Mouse (Mus musculus): Measurements from ENCODE around the gene Ipo4. TPM values are rescaled to one million over a fixed set of nuclear protein-coding genes. Genes with fewer than 3 reads are reported as not detected.

Gene Ipo4
- polyA plus RNA-seq, 1 experiment from 2014 or later: 123 TPM

DNA sequence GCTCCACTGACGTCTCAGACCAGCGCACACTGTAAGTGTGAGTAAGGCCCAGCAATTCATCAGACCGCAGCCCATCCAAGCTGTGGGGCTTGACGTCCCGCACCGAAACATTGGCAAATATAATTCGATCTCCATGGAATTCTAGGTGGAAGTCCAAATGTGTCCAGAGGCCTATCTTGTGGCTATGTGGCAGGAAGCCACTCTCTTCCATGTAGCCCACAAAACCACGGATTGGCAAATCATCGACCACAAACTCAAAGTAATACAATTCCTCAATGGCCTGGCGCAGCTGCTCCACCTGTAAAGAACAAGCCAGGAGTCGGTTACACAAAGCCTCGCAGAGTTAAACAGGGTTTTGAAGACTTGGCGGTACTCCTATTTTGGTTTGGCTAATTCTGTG, 5.5 kb upstream of the Ipo4 start:
- no peak overlapping the region for H3K27ac ChIP-seq (ENCODE audit: low read length)
- no peaks in the 10 kb centered on the region for H3K27me3 ChIP-seq (ENCODE audit: control insufficient read depth, insufficient read depth, low read depth, low read length)
- H3K4me2 ChIP-seq (ENCODE audit: low read length): no peak overlapping the region
- H3K36me3 ChIP-seq (ENCODE audit: control insufficient read depth, insufficient read depth, low read length): peaks cover 8% of the 10 kb centered on the region
- ATAC-seq: no peak
- H3K4me3 ChIP-seq (ENCODE audit: low read depth, low read length): no peak overlapping the region
- H3K9ac ChIP-seq (ENCODE audit: low read depth, low read length): no peak overlapping the region
- WGBS: 98% methylated on average over 13 of the region's 13 CpGs
- H3K4me1 ChIP-seq (ENCODE audit: control insufficient read depth, insufficient read depth, low read length): peaks cover 16% of the 10 kb centered on the region
- H3K9me3 ChIP-seq (replicated peaks; ENCODE audit: control insufficient read depth, low read length, poor library complexity, severe bottlenecking): no peaks in the 10 kb centered on the region

DNA sequence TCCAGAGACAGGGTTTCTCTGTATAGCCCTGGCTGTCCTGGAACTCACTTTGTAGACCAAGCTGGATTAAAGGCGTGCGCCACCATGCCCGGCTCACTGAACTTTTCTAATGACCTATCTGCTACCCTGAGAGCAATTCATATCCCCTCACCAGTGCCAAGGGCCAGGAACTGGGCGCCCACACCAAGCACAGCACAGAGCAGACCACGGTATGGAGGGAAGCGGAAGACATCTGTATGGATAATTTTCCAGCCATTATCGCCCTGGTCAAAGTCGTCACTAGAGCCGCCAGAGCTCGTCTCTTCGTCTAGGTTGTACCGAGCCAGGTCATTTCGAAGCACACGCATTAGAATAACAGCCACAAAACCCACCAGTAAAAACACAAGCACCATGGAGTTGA, 5.1 kb upstream of the Ipo4 start:
- ATAC-seq: no peak
- Histone ChIP-seq H3K27ac (ENCODE audit: low read length) (no peak overlapping the region), H3K4me1 (ENCODE audit: control insufficient read depth, insufficient read depth, low read length) (peaks cover 20% of the 10 kb centered on the region), H3K27me3 (ENCODE audit: control insufficient read depth, insufficient read depth, low read depth, low read length) (no peaks in the 10 kb centered on the region), H3K36me3 (ENCODE audit: control insufficient read depth, insufficient read depth, low read length) (peaks cover 8% of the 10 kb centered on the region), H3K4me3 (ENCODE audit: low read depth, low read length) (no peak overlapping the region), H3K9ac (ENCODE audit: low read depth, low read length) (no peak overlapping the region), H3K4me2 (ENCODE audit: low read length) (no peak overlapping the region), H3K9me3 (replicated peaks; ENCODE audit: control insufficient read depth, low read length, poor library complexity, severe bottlenecking) (no peaks in the 10 kb centered on the region)
- WGBS: 98% methylated on average over 14 of the region's 14 CpGs

DNA sequence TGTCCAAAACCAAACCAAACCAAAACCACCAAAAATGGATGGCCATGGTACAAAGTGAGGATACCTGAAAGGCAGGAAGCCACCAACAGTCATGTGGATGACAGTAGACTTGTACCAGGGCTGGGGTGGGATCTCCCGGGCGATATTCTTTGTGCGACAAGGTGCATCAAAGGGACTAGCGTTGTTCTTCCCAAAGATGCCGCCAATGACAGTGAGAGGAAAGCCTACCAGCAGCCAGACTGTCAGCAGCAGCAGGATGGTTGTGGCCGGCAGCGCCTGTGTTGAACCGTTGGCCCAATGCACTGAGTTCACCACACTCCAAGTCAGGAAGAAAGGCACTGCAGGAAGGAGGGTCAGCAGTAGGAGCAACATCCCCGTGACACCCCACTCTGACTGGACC, 2.0 kb upstream of the Ipo4 start, which contains the start of gene Gm49378:
Gene Gm49378 (minus strand): TSS at position 101 of the 400 bp plus-strand sequence.
- H3K4me2 ChIP-seq (ENCODE audit: low read length): no peak within 1 kb of the TSS
- ATAC-seq: no peak
- H3K27me3 ChIP-seq (ENCODE audit: control insufficient read depth, insufficient read depth, low read depth, low read length): no peaks in the 10 kb centered on the region
- H3K4me3 ChIP-seq (ENCODE audit: low read depth, low read length): no peak within 1 kb of the TSS
- H3K4me1 ChIP-seq (ENCODE audit: control insufficient read depth, insufficient read depth, low read length): peaks cover 19% of the 10 kb centered on the region
- H3K9ac ChIP-seq (ENCODE audit: low read depth, low read length): no peak within 1 kb of the TSS
- no peak within 1 kb of the TSS for H3K27ac ChIP-seq (ENCODE audit: low read length)
- H3K9me3 ChIP-seq (replicated peaks; ENCODE audit: control insufficient read depth, low read length, poor library complexity, severe bottlenecking): no peaks in the 10 kb centered on the region
- H3K36me3 ChIP-seq (ENCODE audit: control insufficient read depth, insufficient read depth, low read length): peaks cover 17% of the 10 kb centered on the region
- WGBS: 96% methylated on average over 9 of the region's 9 CpGs

DNA sequence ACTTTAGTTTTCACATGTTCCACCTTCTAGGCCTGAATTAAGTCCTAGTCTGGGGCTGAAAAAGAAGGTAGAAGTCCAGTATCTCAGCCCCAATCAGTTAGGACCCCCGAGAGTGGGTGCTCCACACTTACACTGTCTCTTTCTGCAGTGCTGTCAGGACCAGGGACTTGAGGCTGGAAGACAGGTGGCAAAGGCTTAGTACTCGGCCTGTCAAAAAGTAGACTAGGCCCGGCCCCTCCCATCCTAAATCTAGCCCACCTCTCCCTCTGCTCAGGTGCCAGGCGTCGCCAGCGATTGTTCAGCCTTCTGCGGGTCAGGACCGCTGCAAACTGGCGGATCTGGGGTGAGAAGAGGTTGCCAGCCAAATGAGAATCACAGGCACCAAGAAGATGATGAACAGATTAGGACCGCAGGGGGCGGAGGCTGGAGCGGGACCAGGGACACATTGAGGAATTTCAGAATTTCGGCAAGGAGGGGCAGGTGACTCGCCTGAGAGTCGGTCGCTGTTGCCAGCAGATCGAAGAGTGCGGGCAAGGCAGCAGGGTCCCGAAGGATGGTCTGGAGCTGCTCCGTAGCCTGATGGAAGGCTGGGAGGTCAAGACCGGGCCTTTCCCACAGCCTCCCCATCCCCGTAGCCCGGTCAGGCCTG, 759 bp downstream of the Ipo4 start:
- H3K36me3 ChIP-seq (ENCODE audit: control insufficient read depth, insufficient read depth, low read length): peaks cover 26% of the 10 kb centered on the region
- peak overlapping the region; percentile 97 for H3K4me2 ChIP-seq (ENCODE audit: low read length)
- peak overlapping the region; percentile 91 for H3K9ac ChIP-seq (ENCODE audit: low read depth, low read length)
- no peaks in the 10 kb centered on the region for H3K9me3 ChIP-seq (replicated peaks; ENCODE audit: control insufficient read depth, low read length, poor library complexity, severe bottlenecking)
- 3% methylated on average over 23 of the region's 23 CpGs for WGBS
- no peaks in the 10 kb centered on the region for H3K27me3 ChIP-seq (ENCODE audit: control insufficient read depth, insufficient read depth, low read depth, low read length)
- H3K4me3 ChIP-seq (ENCODE audit: low read depth, low read length): peak overlapping the region; percentile 78
- ATAC-seq: peak; percentile 27
- H3K27ac ChIP-seq (ENCODE audit: low read length): peak overlapping the region; percentile 81
- H3K4me1 ChIP-seq (ENCODE audit: control insufficient read depth, insufficient read depth, low read length): peaks cover 13% of the 10 kb centered on the region

DNA sequence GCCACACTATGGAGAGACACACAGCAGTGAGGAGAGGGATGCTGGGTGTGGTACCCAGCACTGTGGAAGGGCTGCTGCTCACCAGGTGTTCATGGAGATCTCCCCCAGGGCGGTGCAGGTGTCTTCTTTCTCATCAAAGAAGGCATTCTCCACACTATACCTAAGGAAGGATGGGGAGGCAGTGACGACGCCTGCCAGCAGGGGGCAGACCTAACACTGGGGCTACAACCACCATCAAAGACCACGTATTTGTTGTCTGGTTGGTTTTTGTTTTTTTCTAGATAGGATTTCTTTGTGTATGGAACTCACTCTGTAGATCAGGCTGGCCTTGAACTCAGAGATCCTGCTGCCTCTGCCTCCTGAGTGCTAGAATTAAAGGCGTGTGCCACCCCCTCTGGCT, 6.4 kb downstream of the Ipo4 start:
- H3K36me3 ChIP-seq (ENCODE audit: control insufficient read depth, insufficient read depth, low read length): peaks cover 61% of the 10 kb centered on the region
- 47% methylated on average over 5 of the region's 5 CpGs for WGBS
- no peak overlapping the region for H3K4me2 ChIP-seq (ENCODE audit: low read length)
- no peak for ATAC-seq
- H3K27ac ChIP-seq (ENCODE audit: low read length): no peak overlapping the region
- H3K27me3 ChIP-seq (ENCODE audit: control insufficient read depth, insufficient read depth, low read depth, low read length): no peaks in the 10 kb centered on the region
- H3K4me3 ChIP-seq (ENCODE audit: low read depth, low read length): no peak overlapping the region
- no peak overlapping the region for H3K9ac ChIP-seq (ENCODE audit: low read depth, low read length)
- H3K9me3 ChIP-seq (replicated peaks; ENCODE audit: control insufficient read depth, low read length, poor library complexity, severe bottlenecking): no peaks in the 10 kb centered on the region
- H3K4me1 ChIP-seq (ENCODE audit: control insufficient read depth, insufficient read depth, low read length): 0 out of 2 replicates have a peak, but pooled peaks cover 1% of the 10 kb centered on the region

DNA sequence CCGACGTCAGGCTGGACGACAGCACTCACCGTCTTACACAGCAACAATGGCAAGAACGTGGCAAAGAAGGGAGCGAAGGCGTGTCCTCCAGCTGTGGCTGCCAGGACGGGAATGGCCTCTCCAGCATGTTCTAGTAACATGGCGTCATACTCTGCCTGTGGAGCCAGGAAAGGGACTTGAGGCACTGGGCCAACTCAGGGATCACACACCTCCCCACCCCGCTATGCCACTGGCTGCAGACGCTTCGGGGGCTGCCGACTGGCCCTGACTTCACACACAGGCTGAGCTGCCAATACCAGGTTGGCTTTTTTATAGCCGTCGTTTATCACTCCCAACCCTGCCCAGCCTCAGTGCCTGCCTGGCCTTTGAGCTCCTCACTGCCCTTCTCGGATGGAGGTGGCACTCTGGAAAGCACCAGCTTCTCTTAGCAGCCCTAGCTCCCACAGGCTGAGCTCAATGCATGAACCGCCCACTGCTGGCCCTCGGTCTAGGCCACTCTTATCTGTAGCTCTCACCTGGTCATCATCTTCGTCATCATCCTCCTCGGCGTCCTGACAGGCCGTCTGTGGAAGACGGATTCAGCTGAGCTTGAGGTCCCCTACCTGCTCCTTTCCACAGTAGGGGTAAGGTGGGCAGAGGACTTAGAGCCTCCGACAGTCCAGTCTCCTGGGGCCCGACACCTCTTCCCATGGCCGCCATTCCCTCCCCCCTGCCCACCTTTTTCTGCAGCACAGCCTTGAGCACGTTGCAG, 7.5 kb downstream of the Ipo4 start:
- Histone ChIP-seq H3K4me3 (ENCODE audit: low read depth, low read length) (no peak overlapping the region), H3K9me3 (replicated peaks; ENCODE audit: control insufficient read depth, low read length, poor library complexity, severe bottlenecking) (no peaks in the 10 kb centered on the region), H3K36me3 (ENCODE audit: control insufficient read depth, insufficient read depth, low read length) (peaks cover 59% of the 10 kb centered on the region), H3K4me1 (ENCODE audit: control insufficient read depth, insufficient read depth, low read length) (no peaks in the 10 kb centered on the region), H3K27ac (ENCODE audit: low read length) (no peak overlapping the region), H3K4me2 (ENCODE audit: low read length) (no peak overlapping the region), H3K9ac (ENCODE audit: low read depth, low read length) (no peak overlapping the region), H3K27me3 (ENCODE audit: control insufficient read depth, insufficient read depth, low read depth, low read length) (no peaks in the 10 kb centered on the region)
- ATAC-seq: no peak
- 97% methylated on average over 26 of the region's 27 CpGs for WGBS

DNA sequence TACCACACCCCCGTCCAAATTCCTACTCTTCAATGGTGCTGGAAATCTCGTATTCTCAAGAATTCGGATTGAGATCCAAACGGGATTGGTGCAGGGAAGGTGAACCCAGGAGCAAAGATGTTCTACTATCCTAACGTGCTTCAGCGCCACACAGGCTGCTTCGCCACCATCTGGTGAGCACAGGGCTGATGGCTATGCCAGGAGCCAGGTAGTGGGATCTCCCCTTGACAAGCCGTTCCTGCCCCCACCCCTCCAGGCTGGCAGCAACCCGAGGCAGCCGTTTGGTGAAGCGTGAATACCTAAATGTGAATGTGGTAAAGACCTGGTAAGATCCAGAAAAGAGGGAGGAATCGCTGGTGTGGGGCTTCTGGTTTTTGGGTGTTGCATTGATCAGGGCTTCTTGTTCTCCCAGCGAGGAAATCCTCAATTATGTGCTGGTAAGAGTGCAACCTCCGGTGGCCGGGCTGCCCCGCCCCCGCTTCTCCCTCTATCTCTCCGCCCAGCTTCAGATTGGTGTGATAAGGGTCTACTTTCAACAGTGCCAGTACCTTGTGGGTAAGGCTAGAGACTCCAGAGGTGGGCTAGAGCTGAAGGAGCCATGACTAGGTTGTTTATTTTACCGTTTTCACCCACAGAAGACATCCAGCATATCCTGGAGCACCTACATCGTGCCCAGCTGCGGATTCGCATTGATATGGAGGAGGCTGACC, 17.1 kb downstream of the Ipo4 start:
- H3K4me3 ChIP-seq (ENCODE audit: low read depth, low read length): peak overlapping the region; percentile 26
- ATAC-seq: no peak

DNA sequence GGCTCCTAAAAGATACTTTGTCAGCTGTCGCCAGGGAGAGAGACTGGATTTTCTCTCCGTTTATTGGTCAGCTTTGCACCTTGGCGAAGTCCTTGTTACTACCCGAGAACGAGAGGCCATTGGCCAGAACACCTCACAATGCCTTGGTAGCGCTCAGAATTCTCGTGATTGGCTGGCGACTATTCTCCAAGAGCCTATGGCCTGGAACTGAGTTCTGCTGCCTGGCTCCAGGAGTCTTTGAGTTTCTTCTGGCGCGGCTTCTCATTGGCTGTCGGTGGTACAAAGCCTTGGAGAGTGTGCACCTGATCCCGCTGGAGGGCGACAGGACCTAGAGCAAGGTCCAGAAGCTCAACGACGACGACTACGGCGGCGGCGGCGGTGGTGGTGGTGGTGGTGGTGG, 17.9 kb downstream of the Ipo4 start, which contains the start of gene Rec8:
Gene Rec8 (plus strand): TSS at position 216 of the 400 bp plus-strand sequence.
- no peak within 1 kb of the TSS for H3K9ac ChIP-seq (ENCODE audit: low read depth, low read length)
- no peaks in the 10 kb centered on the region for H3K36me3 ChIP-seq (ENCODE audit: control insufficient read depth, insufficient read depth, low read length)
- ATAC-seq: peak; percentile 79
- no peaks in the 10 kb centered on the region for H3K4me1 ChIP-seq (ENCODE audit: control insufficient read depth, insufficient read depth, low read length)
- peak within 1 kb of the TSS; percentile 26 for H3K4me3 ChIP-seq (ENCODE audit: low read depth, low read length)
- no peaks in the 10 kb centered on the region for H3K9me3 ChIP-seq (replicated peaks; ENCODE audit: control insufficient read depth, low read length, poor library complexity, severe bottlenecking)
- 29% methylated on average over 21 of the region's 21 CpGs for WGBS
- H3K4me2 ChIP-seq (ENCODE audit: low read length): peak within 1 kb of the TSS; percentile 26; the same call in 1 of the 2 replicates
- no peaks in the 10 kb centered on the region for H3K27me3 ChIP-seq (ENCODE audit: control insufficient read depth, insufficient read depth, low read depth, low read length)
- H3K27ac ChIP-seq (ENCODE audit: low read length): no peak within 1 kb of the TSS

More for the DNA sequence above, 17.1 kb downstream of the Ipo4 start:
- H3K27me3 ChIP-seq (ENCODE audit: control insufficient read depth, insufficient read depth, low read depth, low read length): no peaks in the 10 kb centered on the region
- WGBS: 54% methylated on average over 22 of the region's 22 CpGs
- no peak overlapping the region for H3K27ac ChIP-seq (ENCODE audit: low read length)
- H3K4me1 ChIP-seq (ENCODE audit: control insufficient read depth, insufficient read depth, low read length): no peaks in the 10 kb centered on the region
- H3K9ac ChIP-seq (ENCODE audit: low read depth, low read length): no peak overlapping the region
- H3K36me3 ChIP-seq (ENCODE audit: control insufficient read depth, insufficient read depth, low read length): 0 out of 2 replicates have a peak, but pooled peaks cover 2% of the 10 kb centered on the region
- peak overlapping the region; percentile 26; the same call in 1 of the 2 replicates for H3K4me2 ChIP-seq (ENCODE audit: low read length)
- no peaks in the 10 kb centered on the region for H3K9me3 ChIP-seq (replicated peaks; ENCODE audit: control insufficient read depth, low read length, poor library complexity, severe bottlenecking)
